Mouse (Mus musculus) ES-Bruce4 (cell line): ENCODE results near the gene Tmem38b.

Experiments
- CTCF ChIP-seq: IDR thresholded peaks from one replicate; pipeline ENCODE4 v1.8.1; 2011; ENCODE audit warnings: low read depth, low read length
- POLR2A ChIP-seq: IDR thresholded peaks from one replicate; pipeline ENCODE4 v1.8.1; 2011; ENCODE audit warnings: low read length; ENCODE audit not compliant: insufficient read depth

GRCm38 (mm10) chr4:53884351-53885245, 58.8 kb downstream of the Tmem38b start:
- no peak for TF ChIP-seq CTCF
- no peak for TF ChIP-seq POLR2A
